Mouse (Mus musculus) thymus, postnatal 4 days (tissue): ENCODE data around the gene Rai1.

Experiments used
- DNase-seq: peaks from one replicate; pipeline ENCODE4 v3.0.0; 2021

The Rai1 gene

DNA sequence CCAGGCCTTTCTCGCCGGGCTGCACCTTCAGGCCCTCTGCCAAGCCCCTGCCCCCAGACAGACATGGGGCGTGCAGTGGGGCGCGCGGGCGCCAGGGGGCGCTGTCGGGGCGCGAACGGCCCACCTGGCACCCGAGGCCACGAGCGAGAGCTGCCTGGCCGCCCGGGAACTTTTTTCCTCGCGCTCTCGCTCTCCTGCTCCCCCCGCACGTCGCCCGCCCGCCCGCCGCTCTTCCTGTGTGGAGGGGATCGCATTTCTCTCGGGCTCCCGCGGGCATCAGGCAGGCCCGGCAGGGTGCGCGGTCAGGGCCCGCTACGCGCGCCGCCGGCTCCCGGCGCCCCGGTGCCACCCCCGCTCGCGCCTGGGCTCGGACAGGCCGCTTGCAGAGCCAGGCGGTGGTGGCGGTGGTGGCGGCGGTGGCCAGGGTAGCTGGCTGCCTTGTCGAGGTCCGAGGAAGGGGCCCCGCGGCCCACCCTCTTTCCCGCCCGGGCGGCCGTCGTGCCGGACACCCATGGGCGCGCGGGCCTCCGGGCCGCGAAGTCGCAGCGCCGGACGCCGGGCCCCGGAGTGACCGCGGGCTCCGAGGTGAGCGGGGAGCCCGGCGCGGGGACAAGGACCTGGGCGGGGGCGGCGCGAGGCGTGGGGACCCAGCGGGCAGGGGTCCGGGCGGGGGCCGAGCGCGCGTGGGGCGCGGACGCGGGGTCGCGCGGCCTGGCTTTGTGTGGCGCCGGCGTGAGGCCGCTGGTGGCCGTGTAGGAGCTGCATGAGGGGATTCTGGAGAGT, at the start of gene Rai1:
Rai1 (plus strand) TSS at position 204 of the 783 bp plus-strand sequence.
- DNase-seq, result peak; percentile 97

DNA sequence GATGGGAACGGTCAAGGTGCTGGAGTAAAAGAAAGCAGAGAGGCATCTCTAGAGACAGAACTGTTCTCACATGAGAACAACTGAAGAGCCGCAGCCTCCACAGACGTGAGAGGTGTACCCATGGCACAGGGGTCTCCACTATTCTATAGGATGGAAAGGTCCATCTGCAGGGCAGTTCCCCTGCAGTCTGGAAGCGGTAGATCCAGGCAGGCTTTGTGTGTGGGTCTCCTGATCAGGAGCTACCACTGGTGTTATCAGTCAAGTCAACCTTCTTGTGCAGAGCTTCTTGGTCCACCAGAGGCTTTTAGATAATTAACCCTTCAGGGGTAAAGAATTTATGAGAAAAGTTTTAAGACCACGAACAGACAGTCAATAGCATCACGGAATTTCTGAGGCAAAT, 48.3 kb upstream of the Rai1 start:
- DNase-seq, result no peak

DNA sequence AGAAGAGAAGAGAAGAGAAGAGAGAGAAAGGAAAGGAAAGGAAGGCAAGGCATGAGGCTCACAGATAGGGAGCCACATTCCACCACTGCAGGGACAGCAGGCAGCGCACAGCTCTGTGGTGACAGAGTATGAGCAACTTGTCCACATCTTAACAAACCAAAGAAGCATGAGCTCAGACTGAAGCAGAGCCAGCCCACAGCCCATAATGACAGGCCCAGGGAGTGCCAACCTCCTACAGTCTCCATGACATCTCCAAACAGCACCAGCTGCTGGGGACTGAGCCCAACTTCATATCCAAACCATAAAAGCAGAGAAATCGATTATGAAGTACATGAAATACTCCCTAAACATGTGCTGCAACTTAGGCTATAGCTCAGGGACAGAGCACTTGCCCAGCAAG, 46.8 kb upstream of the Rai1 start:
- no peak for DNase-seq

DNA sequence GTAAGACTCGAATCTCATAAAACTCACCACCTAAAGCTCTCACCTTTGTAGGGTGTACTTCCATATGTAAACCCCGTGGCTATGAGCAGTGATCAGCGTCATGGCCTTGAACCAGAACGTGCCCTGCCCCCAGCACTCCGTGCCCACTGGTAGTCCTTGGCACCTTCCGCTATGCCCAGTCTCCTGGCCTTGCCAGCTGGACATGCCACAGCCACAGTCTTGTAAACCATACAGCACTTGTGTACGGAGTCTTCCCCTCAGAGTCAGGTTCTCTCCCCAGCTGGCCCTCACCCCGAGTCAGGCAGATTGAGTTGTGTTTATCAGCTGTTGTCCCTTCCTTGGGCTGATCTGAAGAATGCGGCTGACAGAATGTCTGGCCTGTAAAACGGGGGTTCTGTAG, 46.4 kb upstream of the Rai1 start:
- DNase-seq, result no peak

DNA sequence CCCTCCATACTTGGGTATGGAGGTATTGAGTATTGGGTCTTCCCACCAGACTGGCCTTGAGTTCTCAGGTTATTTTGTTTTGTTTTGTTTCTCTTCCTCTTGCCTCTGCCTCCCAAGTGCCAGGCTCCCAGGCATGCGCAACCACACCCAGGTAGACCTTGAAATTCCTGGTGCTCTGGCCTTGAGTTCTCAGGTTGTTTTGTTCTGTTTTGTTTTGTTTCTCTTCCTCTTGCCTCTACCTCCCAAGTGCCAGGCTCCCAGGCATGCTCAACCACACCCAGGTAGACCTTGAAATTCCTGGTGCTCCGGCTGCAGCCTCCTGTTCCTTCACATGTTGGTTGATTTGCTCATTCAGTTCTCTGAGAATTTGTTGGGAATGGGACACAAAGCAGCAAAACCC, 44.8 kb upstream of the Rai1 start:
- no peak for DNase-seq

DNA sequence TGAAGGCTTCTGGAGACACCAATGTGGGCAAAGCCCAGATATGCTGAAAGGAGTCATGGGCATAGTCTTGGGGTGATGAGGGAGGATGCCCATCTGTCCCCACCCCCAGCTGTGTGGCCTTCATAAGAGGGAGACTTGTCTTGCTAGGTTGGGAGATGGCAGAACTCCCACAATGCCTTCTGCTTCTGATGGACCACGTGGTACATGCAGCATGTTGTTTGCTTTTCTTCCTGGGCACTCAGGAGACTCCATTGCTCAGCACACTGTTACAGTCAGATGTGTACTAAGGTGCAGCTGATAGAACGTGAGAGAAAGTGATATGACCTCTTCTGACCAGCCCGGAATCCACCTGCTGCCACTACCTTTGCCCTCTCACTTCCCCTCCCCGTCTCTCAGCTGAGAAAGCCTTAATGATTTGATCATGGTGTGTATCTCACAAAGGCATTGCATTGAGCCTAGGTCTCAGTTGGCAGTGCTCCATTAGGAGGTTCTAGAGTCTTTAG, 43.3 kb upstream of the Rai1 start:
- DNase-seq, result no peak

DNA sequence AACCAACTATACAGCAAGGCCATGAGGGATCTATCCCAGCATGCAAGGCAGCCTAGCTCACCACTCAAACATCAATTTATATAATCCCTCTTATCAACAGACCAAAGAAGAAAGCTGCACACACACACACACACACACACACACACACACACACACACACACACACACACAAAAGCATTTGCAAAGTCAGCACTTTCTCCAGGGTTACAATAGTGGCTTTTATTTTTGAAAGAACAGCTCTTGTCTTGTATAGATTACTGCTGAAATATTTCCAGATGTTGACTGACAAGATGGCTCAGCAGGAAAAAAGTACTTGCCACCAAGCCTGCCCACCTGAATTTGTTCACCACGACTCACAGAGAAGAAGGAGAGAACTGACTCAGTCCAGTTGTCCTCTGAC, 39.5 kb upstream of the Rai1 start:
- no peak for DNase-seq

DNA sequence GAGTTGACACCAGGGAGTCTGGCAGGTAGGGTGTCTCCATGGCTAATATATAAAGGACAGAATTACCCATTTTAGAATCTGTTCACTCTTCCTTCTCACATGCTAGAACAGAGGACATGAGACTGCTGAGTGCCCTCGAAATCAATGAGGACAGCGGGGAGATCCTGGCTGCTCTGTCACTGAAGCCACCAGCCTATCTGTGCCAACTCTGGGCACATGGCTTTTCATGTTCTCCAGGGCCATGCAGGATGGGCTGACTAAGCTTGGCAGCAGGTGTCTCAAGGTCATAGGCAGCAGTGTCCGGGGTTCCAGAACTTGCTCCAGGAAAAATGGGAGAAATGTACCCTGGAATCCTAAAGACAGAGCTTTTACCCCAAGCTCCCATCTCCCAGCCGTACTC, 37.2 kb upstream of the Rai1 start:
- no peak for DNase-seq

DNA sequence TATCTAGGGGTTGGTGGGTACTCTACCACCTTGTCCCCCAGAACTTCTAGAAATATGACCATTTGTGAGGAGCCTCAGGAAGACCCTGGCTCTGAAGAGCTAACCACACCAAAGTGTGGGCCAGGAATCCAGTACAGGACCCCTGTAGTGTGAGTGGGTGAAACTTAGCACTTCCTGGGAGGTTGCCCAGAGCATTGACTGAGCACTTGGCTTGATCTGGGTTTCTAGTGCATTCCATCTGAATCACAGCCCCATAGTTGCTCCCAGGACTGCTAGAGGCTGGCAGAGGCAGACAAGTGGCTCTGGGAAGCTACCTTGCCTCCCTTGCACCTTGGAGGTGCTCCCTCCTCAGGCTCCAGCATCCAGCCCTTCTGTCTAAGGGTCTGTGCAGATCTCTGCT, 36.2 kb upstream of the Rai1 start:
- DNase-seq, result no peak

DNA sequence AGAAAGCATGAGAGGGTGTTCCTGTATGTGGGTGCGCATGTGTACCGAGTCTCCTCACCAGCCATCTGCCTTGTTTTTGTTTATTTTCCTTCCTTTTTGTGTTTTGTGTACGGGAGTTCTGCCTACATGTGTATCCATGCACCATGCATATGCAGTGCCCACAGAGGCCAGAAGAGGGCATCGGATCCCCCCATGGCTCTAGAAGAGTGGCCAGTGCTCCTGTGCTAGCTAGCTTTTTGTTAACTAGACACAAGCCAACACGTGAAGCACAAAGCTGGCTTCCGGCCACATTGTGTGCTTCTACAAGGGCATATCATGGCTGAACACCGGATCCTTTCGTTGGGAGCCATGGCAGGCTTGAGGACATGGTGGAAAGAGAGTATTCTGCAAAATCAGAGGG, 34.2 kb upstream of the Rai1 start:
- peak; percentile 84 for DNase-seq

DNA sequence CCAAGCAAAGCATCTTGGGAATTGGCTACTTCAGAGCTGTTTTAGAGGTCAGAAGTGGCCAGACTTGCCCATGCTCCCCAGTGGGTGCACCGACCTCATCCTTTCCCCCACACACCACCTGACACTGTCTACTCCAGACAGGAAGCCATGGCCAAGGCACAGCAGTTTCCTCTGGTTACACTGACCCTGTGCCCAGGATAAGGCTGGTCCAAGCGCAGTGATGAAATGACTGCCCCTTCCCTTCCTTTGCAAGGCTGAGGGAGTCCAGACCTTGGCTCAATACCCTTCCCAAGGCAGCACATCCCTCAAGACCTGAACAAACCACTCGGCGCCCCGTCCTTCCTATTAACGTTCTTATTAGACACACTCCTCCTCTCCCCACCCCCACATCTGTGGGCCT, 33.6 kb upstream of the Rai1 start:
- no peak for DNase-seq

DNA sequence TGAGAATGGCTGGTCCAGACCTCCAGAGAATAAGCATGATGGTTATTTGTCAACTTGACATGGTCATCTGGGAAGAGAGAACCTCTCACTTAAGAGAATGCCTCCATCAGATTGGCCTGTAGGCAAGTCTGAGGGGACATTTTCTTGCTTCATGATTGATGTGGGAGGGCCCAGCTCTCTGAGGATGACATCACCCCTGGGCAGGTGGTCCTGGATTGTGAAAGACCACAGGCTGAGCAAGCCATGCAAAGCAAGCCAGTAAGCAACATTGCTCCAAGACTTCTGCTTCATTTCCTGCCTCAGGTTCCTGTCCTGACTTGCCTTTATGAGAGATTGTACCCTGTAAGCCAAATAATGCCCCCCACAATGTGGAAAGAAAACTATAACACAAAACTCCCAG, 31.7 kb upstream of the Rai1 start:
- no peak for DNase-seq

DNA sequence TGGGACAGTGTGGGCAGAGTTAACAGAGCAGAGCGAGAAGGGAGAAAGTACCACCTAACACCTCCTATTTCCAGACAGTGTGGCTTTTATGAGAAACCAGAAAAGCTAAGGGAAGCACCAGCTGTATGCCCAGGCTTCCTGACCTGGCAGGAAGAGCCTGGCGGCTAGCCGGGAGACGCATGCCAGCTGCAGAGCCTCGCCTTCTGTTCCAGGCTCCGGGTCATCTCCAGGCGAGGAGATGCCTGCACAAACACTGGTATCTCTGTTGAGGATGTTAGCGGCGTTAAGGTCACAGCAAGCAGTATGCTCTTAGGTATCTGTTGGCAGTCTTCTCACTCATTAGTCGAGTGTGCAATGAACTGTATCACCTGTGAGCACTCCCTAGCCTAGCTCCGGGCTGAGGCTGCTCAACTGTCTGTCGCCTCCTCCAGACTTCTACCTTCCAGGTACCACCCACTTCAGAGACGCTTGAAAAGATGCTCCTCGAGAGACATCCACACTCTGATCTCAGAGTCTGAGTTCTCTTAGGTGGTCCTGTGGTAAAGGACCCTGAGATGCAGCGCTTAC, 30.8 kb upstream of the Rai1 start:
- DNase-seq, result no peak

DNA sequence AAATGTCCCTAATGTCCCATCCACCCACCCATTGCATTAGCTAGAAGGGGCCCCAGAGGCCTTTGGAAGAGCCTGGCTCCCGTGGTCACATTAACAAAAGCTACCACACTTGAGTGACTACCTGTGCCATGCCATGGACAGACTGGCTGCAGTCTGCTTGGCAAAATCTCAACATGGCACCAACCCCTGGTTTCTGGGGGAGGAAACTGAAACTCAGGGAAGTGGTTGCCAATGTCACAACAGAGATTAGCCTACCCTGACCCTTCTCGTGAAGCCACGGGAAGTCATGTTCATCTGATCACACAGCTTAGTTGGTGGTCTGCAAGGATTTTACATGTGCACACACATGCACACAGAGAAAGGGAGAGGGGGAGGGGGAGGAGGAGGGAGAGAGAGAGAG, 28.6 kb upstream of the Rai1 start:
- no peak for DNase-seq

DNA sequence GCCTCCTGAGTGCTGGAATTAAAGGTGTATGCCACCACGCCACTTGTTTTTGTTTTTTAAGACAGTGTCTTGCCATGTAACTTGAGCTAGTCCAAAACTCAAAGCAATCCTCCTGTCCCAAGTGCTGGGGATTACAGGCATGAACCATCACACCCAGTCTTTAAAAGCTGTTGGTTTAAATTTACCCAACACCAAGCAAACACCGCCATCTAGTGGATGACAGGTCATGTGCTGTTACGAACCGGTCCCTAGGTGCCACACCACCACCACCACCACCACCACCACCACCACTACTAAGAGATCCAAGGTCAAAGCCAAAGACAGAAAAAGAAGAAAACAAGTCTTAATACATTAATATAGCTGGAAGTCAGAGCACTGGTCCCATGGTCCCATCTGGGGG, 28.0 kb upstream of the Rai1 start:
- DNase-seq, result peak; percentile 84

DNA sequence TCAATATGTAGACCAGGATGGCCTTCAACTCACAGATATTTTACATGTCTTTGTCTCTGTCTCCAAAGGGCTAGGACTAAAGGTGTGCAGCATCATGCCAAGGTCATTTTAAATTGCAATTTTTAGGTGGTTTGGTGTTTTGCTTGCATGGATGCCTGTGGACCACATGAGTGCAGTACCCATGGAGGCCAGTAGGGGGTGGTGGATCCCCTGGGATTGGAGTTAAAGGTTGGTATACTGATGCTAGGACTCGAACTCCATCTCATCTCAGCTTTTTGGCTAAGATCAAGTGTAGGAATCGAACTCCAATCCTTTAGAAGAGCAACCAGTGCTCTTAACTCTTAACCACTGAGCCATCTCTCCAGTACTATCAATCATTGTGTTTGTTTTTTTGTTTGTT, 20.2 kb upstream of the Rai1 start:
- DNase-seq, result peak; percentile 89

DNA sequence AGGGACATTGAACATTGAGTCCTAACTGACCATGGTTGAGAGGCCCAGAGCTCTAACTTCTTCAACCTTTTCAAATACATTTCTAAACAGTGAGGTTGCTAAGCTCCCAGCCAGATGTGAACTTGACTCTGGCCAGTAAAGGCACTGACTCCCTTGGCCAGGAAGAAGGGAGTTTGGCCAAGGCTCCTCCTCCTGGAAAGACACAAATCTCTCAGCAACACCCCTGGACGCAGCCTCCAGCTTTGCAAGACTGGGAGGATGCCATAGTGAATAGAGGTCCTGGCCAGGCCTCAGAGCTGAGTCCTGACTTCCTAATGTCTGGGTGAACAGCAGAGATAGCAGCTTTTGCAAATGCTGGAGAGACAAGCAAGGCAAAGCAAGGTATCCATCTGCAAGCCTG, 18.1 kb upstream of the Rai1 start:
- DNase-seq, result no peak

DNA sequence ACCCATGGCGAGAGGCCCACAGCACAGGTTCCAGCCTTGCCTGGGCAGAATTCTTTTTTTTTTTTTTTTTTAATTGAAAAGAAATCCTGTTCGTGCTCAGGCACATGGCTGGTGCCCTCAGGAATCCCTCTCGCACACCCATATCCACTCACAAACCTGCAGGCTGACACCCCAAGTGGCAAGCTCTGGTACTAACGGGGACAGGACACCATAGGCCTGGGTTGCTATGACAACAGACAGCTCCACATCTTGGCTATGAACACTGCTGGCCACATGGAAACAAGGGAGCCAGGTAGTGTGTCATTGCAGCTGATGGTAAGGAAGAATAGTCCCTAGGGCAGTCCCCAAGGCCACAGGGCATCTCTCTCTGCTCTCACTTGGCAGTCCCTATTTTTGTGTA, 15.9 kb upstream of the Rai1 start:
- peak; percentile 70 for DNase-seq

DNA sequence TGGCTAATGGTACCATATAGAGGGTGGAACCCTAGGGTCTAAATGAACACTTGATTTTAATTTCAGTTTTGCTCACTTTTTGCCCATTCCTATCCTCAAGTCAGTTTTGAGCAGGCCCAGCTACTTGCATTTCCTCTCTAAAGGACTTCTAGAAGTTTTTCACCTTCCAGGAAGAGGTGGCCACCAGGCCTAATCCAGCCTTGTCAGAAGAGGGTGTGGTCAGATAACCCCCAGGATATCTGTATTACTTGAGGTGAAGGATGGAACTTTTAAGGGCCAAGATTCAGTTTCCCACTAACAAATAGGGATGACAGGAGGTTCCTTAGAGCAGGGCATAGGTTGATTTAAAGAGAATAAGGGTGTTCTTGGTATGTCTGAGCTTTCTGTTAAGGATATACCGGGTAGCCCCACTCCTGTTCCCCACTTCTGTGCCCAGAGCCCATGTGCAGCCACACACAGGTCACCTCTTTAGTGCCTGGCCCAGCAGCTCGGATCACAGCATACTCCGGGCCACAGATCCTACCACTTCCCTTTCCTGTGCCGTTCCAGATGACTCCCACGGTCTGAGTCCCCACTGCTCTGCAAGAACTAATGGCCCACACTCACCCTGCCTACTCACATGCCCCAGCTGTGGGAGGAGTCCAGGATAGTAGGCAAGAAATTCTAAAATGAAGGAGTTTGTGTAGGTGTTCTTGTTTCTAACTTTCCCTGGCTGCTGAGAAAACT, 14.0 kb upstream of the Rai1 start:
- no peak for DNase-seq

DNA sequence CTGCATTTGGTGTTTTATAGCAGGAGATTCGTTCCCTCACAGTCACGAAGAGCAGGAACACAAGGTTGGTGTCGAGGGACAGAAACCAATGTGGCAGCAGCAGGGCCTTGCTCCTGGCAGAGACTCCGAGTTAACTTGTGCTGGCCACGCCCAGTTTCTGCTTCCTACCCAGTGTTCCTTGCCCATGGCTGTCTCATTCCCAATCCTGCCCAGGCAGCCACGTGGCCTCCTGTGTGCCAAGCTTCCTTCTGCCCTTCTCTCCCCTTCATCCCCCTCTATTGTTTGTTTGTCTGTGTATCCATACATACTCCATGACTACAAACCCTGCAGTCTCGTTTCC, 13.4 kb upstream of the Rai1 start:
- no peak for DNase-seq

DNA sequence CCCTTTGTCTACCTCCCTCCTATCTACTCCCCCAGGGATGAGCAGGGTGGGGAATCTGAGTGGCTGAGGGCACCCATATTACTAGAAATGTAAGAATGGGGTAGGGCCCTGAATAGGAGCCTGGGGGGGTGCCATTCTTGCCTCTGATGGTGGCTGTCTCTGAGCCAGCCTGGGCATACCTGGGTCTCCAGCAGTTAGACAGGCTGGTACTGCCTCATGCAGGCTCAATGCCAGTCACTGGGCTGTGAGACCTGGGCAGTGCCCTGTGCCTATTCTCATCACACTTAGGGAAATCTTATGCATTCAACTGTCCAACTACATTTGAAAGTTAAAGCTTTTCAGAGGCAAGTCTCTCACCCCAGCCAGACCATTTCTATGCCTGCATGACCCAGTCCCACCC, 11.6 kb upstream of the Rai1 start:
- no peak for DNase-seq

DNA sequence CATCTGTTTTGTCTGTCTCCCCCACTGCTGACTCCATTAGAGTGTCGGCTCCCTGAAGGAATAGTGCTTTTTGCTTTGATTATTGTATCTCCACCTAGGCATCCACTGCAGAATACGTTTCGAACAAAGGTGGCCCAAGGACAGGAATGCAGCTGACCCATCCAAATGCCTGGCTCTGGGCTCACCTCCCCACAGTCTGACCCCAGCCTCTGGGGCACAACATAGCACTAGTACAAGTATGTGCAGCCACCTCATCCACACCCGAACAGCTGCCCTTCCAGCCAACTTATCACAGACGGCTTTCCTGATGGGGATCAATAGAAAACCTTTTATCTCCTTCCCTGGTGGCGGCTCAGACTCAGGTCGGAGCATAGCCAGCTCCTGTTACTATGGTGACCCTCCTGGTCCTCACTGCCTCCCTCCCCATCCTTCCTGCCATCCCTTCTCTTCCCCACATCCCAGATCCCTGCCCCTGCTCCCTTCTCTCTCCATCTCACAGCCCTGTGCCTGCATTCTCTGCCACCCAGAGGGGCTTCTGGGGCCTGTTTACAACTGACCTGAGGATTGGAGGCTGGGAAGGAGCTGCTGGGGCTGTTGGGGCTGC, 10.7 kb upstream of the Rai1 start:
- no peak for DNase-seq

DNA sequence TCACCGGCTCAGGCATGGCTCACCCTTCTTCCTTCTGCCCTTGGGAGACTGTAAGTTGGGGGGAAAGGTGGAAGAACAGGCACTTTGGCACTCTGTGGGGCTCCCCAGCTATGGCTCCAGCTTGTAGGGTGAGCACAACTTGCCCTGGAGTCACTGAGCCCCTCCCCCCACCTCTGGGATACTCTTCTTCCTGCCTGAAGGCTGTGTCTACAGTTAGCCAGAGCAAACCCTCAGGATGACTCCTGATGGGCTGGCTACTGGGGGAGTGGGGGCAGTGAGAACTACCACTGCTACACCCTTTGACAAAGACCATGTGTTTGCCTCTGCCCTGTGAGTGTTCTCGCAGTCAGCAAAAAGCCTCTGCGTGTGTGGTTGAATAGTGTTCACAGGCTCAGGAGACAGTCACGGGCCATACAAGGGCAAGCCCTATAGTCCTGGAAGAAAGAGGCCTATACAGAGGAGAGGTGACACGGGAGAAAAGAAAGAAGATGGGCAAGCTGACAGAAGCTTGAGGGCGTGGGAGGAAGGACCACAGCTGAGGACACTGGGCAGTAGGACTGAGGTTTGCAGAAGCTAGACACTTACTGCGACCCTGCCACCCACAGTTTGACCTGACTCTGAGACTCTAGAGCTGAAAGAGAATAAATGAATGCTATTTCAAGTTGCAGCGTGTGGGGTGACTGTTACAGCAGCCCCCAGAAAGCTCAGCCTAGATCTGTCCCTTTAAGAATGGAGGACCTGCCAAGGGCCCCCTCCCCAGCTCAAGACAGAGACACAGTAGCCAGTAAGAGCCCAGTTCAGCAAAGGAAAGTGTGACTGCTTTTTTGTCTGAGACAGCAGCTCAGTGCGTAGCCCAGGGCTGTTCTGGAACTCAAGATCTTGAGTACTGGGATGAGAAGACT, 9.7 kb upstream of the Rai1 start:
- DNase-seq, result peak; percentile 69
